Mouse (Mus musculus) liver, embryonic 14.5 days (tissue): ENCODE results near the gene Plpp2.

Experiments
- CTCF ChIP-seq: IDR thresholded peaks from 2 replicates; pipeline ENCODE4 v1.5.1; 2016; ENCODE audit warnings: antibody characterized with exemption, low read depth, control low read depth
- EP300 ChIP-seq: IDR thresholded peaks from 2 replicates; pipeline ENCODE4 v1.6.1; 2016; ENCODE audit warnings: antibody characterized with exemption, low read depth

DNA sequence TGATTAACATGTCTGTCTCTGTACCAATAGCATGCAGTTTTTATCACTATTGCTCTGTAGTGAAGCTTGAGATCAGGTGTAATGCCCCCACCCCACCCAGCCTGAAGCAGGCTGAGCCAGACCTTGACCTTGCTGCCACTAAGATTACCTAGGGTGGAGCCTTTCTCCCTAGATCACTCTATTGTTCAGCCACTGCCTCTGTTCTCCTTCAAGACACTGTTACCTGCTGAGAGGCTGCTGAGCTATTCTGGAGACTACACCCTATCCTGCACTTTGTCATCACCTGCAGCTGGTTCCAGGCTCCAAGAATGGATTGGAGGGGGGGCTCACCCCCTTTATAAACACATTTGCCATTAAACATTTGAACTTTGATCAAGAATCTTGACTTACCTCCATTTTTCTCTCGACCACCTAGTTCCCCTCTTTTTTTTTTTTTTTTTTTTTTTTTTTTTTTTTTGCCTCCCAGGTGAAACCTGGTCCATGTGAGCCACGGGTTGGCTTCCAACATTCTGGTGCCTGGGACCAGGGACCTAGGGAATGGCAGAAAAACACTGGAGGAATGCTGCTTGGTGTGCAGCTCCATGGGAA, 36.8 kb downstream of the Plpp2 start:
- TF ChIP-seq CTCF (no peak), EP300 (no peak)
